Mouse (Mus musculus): ENCODE data around the gene Chpf2. TPM values are rescaled to one million over a fixed set of nuclear protein-coding genes. Genes with fewer than 3 reads are reported as not detected.

The Chpf2 gene
- 25.9 TPM for polyA plus RNA-seq (2015; fragmentation: Illumina TruSeq; extraction: RNeasy Lipid Tissue Mini Kit (QIAGEN cat#74804); ENCODE audit: low read depth, low replicate concordance)

GRCm38 (mm10) chr5:24586547-24587199 is at the start of gene Chpf2:
TSS of gene Chpf2 (plus strand) at chr5:24586741.

GRCm38 (mm10) chr5:24540387-24541143 is 46.0 kb upstream of the Chpf2 start, which contains the start of gene Asb10:
TSS of gene Asb10 (minus strand) at chr5:24540978.

GRCm38 (mm10) chr5:24556709-24557108 is 29.8 kb upstream of the Chpf2 start, which contains the start of gene 4931409K22Rik:
TSS of gene 4931409K22Rik (minus strand) at chr5:24556809.

GRCm38 (mm10) chr5:24577183-24577929 is 9.2 kb upstream of the Chpf2 start, which contains the start of gene Abcf2:
TSS of gene Abcf2 (minus strand) at chr5:24577467.

DNA sequence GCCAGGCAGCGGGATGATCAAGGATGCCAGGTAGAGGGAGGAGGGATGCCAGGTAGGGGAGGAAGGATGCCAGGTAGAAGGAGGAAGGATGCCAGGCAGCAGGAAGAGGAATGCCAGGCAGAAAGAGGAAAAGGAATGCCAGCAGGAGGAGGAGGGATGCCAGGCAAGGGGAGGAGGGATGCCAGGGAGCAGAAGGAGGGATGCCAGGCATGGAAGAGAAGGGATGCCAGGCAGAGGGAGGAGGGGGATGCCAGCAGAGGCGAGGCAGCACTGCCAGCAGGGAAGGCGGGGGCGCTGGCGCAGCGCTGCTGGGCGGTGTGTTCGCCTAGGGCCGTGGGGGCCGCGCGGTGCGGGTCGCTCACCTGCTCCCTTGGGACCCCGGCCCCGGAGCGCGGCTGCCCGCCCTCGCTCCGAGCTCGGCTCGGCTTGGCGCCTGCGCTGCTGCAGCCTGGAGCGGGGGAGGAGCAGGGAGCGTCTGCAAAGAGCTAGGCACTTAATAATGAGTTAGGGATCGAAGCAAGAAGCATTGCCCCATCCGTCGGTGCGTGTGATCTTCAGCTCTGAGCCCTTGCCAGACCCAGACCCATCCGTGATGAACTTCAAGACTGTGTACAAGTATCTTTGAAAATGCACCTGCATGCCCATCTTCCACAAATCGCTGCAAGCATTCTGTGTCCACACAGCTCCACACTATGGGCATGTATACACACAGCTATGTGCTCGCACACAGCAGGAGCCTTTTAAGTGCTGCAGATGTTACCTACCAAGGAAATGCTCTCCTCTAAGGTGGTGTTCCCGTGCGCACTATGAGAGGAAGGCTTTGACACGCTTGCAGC is 37.7 kb downstream of the Chpf2 start, which contains the start of gene Smarcd3:
Gene Smarcd3, minus strand, starts transcription at position 426 of the 836 bp plus-strand sequence.

Other genes with a start within 250 kb of the Chpf2 start
- gene Kcnh2, start 235.1 kb upstream of the Chpf2 start, polyA plus RNA-seq (2015; fragmentation: Illumina TruSeq; extraction: RNeasy Lipid Tissue Mini Kit (QIAGEN cat#74804); ENCODE audit: low read depth, low replicate concordance): 22.7 TPM
- 5.9 TPM for gene Nos3, start 221.9 kb upstream of the Chpf2 start, polyA plus RNA-seq (2015; fragmentation: Illumina TruSeq; extraction: RNeasy Lipid Tissue Mini Kit (QIAGEN cat#74804); ENCODE audit: low read depth, low replicate concordance)
- gene Atg9b, start 194.6 kb upstream of the Chpf2 start, polyA plus RNA-seq (2015; fragmentation: Illumina TruSeq; extraction: RNeasy Lipid Tissue Mini Kit (QIAGEN cat#74804); ENCODE audit: low read depth, low replicate concordance): 6.0 TPM
- gene Abcb8, start 193.1 kb upstream of the Chpf2 start, polyA plus RNA-seq (2015; fragmentation: Illumina TruSeq; extraction: RNeasy Lipid Tissue Mini Kit (QIAGEN cat#74804); ENCODE audit: low read depth, low replicate concordance): 46.2 TPM
- gene Asic3, start 173.3 kb upstream of the Chpf2 start, polyA plus RNA-seq (2015; fragmentation: Illumina TruSeq; extraction: RNeasy Lipid Tissue Mini Kit (QIAGEN cat#74804); ENCODE audit: low read depth, low replicate concordance): 0.19 TPM
- 176 TPM for gene Cdk5, start 163.2 kb upstream of the Chpf2 start, polyA plus RNA-seq (2015; fragmentation: Illumina TruSeq; extraction: RNeasy Lipid Tissue Mini Kit (QIAGEN cat#74804); ENCODE audit: low read depth, low replicate concordance)
- 30.8 TPM for gene Slc4a2, start 162.9 kb upstream of the Chpf2 start, polyA plus RNA-seq (2015; fragmentation: Illumina TruSeq; extraction: RNeasy Lipid Tissue Mini Kit (QIAGEN cat#74804); ENCODE audit: low read depth, low replicate concordance)
- gene Fastk, start 141.5 kb upstream of the Chpf2 start, polyA plus RNA-seq (2015; fragmentation: Illumina TruSeq; extraction: RNeasy Lipid Tissue Mini Kit (QIAGEN cat#74804); ENCODE audit: low read depth, low replicate concordance): 114 TPM
- 35.1 TPM for gene Tmub1, start 138.9 kb upstream of the Chpf2 start, polyA plus RNA-seq (2015; fragmentation: Illumina TruSeq; extraction: RNeasy Lipid Tissue Mini Kit (QIAGEN cat#74804); ENCODE audit: low read depth, low replicate concordance)
- gene Agap3, start 134.6 kb upstream of the Chpf2 start, polyA plus RNA-seq (2015; fragmentation: Illumina TruSeq; extraction: RNeasy Lipid Tissue Mini Kit (QIAGEN cat#74804); ENCODE audit: low read depth, low replicate concordance): 378 TPM
- 0.33 TPM for gene Gbx1, start 59.5 kb upstream of the Chpf2 start, polyA plus RNA-seq (2015; fragmentation: Illumina TruSeq; extraction: RNeasy Lipid Tissue Mini Kit (QIAGEN cat#74804); ENCODE audit: low read depth, low replicate concordance)
- gene Asb10, start 45.8 kb upstream of the Chpf2 start, polyA plus RNA-seq (2015; fragmentation: Illumina TruSeq; extraction: RNeasy Lipid Tissue Mini Kit (QIAGEN cat#74804); ENCODE audit: low read depth, low replicate concordance): 0.24 TPM
- gene 4931409K22Rik, start 29.9 kb upstream of the Chpf2 start, polyA plus RNA-seq (2015; fragmentation: Illumina TruSeq; extraction: RNeasy Lipid Tissue Mini Kit (QIAGEN cat#74804); ENCODE audit: low read depth, low replicate concordance): not detected
- gene Abcf2, start 9.3 kb upstream of the Chpf2 start, polyA plus RNA-seq (2015; fragmentation: Illumina TruSeq; extraction: RNeasy Lipid Tissue Mini Kit (QIAGEN cat#74804); ENCODE audit: low read depth, low replicate concordance): 99.2 TPM
- 96.9 TPM for gene Smarcd3, start 37.7 kb downstream of the Chpf2 start, polyA plus RNA-seq (2015; fragmentation: Illumina TruSeq; extraction: RNeasy Lipid Tissue Mini Kit (QIAGEN cat#74804); ENCODE audit: low read depth, low replicate concordance)
- gene Nub1, start 98.8 kb downstream of the Chpf2 start, polyA plus RNA-seq (2015; fragmentation: Illumina TruSeq; extraction: RNeasy Lipid Tissue Mini Kit (QIAGEN cat#74804); ENCODE audit: low read depth, low replicate concordance): 64.9 TPM
- 2.1 TPM for gene Wdr86, start 144.0 kb downstream of the Chpf2 start, polyA plus RNA-seq (2015; fragmentation: Illumina TruSeq; extraction: RNeasy Lipid Tissue Mini Kit (QIAGEN cat#74804); ENCODE audit: low read depth, low replicate concordance)
- gene Crygn, start 171.3 kb downstream of the Chpf2 start, polyA plus RNA-seq (2015; fragmentation: Illumina TruSeq; extraction: RNeasy Lipid Tissue Mini Kit (QIAGEN cat#74804); ENCODE audit: low read depth, low replicate concordance): 2.5 TPM